Mouse (Mus musculus) CD4-positive, CD25-positive, alpha-beta regulatory T cell, adult 2 months (primary cell): ENCODE results near the gene Plac8.
A peak's percentile ranks its signal among the peaks of the same experiment; 100 is the strongest.

Source experiments
- DNase-seq: peaks from one replicate; pipeline ENCODE4 v3.0.0-alpha.2; 2012; ENCODE audit warnings: low read depth, low spot score

The Plac8 gene

GRCm38 (mm10) chr5:100572069-100572468 lies at the start of gene Plac8:
Gene Plac8, minus strand, starts transcription at chr5:100572245.
- no peak for DNase-seq

GRCm38 (mm10) chr5:100620952-100621351 lies 48.9 kb upstream of the Plac8 start:
- DNase-seq, result peak; percentile 61

GRCm38 (mm10) chr5:100619586-100620275 lies 47.7 kb upstream of the Plac8 start:
- no peak for DNase-seq

DNA sequence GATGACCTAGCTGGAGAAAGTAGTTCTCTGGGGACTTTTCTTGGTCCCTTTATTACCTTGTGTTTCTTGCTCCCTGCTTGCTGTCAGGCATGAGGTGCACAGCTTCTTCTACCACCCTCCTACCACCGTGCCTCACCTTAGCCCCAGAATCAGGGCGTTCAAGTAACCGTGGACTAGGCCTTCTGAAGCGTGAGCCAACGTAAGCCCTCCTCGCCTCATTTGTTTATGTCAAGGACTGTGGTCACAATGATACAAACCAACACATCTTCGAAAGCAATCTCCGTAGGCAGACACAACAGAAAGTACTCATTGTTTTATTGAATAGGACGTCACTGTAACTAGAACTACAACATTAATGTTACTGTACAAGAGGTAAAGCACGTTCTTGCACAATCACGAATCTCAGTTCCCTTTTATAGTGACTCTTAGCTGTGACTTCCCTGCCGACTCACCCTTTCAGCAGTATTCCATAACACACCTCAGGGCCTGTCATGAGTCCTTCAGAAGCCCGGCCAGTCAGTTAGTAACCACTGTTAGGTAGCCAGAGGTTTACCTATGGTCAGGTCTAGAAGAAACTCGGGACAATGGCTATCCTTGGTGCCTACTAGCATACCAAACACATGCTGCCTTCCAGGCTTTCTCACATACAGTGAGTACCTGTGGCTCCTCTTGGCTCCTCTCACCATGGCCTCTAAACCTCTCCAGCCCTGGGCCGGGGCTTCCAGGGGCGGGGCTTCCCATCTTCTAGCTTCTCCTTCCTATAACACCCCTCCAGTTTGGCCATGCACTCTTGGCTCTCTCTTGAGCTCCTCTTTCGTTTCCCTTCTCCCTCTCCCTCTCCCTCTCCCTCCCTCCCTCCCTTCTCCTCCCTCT lies 42.1 kb upstream of the Plac8 start:
- DNase-seq, result no peak

DNA sequence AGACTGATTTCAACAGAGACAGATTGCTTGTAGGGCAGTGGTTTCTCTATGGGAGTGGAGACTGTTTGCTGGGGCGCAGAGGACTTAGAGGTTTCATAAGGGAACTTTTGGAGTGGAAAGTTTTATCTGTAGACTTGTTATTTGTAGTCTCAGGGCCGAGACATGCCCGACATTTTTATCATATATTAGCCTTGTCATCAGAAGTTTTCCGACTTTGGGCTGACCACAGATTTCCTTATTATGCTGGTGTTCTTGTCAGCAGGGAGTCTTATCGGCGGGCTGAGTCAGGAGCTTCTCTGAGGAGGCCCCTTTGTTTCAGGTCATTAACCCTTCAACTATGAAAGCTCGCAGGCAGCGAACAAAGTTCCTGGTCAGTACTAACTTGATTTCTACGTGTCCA lies 35.8 kb upstream of the Plac8 start:
- no peak for DNase-seq

- no peak for DNase-seq
Observed at GRCm38 (mm10) chr5:100607090-100607762, 35.2 kb upstream of the Plac8 start.

DNA sequence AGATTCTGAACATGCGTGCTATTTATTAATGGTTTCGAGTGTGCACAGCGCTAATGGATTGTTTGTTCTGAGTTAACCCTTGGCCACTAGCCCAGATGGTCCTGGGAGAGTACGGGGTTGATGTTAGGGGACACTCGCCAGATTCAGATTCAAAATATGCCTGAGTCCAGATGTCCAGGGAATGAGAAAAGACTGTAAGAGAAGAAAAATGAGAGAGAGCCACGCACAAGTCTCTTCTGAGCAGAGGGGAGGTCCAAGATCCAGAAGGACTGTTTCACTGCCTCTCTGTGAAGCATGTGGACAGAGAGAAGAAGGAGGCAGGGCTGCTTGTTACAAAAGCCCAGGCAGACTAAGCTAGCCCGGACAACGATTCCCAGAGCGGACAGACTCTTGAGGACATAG lies 33.8 kb upstream of the Plac8 start:
- no peak for DNase-seq

GRCm38 (mm10) chr5:100604061-100604460 lies 32.0 kb upstream of the Plac8 start:
- DNase-seq, result no peak

DNA sequence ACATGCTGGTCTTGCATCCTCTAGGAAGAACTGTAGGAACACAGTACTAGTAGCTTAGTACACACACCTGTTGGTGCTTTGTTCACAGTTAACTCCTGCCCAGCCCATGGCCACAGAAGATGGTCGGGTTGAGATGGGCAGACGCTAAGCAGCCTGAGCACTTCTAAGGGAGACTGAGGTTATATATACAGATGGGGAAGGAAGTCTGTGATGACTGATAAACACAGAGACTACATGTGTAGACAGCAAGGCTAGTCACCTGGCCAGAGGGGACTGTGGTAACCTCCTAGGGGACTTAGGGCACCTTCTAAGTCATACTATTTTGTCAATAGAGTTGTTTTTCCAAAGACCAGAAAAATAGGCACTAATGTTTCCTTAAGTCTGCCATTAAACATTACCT lies 29.8 kb upstream of the Plac8 start:
- no peak for DNase-seq

GRCm38 (mm10) chr5:100598961-100599463 lies 27.0 kb upstream of the Plac8 start:
- no peak for DNase-seq

DNA sequence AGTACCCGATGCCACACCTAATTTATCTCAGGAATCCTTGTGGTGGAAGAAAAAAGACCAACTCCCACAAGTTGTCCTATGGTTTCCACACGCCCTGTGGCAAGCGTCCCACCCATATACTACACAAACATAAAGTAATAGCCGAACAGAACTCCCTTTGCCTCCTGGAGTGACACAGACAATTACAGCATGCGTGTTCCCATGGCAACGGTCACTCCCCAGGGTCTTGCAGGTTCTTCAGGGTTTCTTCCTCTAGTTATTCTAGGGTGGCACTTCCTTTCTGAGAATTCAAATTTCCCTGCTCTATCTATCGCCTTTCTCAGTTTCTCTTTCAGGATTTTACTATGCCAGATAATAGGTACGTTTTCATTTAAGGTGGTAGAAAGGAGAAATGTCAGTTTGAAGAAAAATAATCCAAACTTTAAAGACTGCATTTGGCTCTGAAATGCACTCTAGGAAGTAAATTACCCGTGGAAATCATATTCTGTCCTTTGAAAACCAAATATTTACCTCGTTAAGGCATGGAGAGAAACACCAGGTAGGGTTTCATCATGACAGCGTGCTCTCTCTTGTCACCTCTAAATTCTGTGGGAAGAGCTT lies 25.9 kb upstream of the Plac8 start:
- peak; percentile 72 for DNase-seq

- DNase-seq, result no peak
Observed at GRCm38 (mm10) chr5:100595999-100596398, 24.0 kb upstream of the Plac8 start.

DNA sequence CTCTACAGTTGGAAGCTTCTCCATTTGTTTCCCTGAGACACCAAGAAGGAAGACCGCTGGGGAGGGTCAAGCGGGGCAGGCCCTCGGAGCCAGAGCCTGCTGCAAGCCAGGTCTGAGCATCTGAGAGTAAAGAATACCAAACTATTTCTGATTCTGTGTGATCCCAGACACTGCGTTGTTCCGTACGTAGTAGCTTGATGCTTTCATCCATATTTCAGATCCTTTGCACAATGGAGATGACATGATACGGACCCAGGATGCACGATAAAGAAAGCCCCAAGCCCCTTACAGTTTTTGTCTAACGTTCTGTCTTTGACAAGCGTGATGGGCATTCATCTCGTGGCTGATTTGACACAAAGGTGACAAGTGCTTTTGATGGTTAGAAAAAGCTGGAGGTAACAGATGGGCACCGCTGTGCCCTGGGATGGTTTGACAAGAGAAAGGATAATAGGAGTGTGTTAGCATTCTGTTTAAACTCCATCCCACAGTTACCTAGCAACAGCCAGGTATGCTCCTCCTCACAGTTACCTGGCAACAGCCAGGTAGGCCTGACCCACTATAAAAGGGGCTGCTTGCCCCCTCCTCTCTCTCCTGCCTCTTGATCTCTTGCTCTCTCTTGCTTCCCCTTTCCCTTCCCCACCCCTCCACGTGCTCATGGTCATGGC lies 22.9 kb upstream of the Plac8 start:
- no peak for DNase-seq

- DNase-seq, result peak; percentile 42
Observed at GRCm38 (mm10) chr5:100590505-100590904, 18.5 kb upstream of the Plac8 start.

DNA sequence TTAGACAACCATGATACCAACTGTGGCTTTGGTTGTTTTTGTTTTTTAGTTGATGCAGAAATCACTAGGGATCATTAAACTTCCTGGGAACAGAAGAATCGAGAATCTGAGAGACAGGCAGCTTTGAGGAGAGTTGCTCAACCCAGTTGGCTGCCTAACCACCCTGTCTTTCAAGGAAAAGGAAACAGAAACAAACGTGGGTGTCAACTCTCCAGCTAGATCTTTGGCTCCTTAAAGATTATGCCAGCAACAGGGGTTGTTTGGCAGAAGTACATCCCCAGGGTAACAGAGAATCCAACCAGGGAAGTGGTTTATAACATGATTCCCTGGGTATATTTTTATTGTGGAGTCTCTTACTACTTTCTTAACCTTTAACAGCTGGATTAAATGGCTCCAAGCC lies 15.6 kb upstream of the Plac8 start:
- DNase-seq, result peak; percentile 36

DNA sequence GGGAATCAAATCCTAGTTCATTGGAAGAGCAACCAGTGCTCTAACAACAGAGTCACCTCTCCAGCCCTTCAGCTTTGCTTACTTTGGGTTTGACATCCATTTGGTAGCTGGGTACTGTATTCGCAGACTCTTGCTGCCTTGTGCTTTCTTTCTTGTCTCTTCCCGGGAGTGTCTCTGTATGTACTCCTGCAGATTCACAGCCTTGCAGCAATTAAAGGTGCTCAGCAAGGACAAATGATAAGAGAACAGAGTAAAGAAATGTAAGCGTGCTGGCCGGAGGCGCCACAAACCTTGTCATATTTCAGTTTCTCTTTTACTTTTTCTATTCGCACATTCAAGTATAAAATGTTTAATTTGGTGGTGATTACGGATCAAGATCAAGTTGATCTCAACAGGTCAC lies 15.1 kb upstream of the Plac8 start:
- DNase-seq, result no peak

- no peak for DNase-seq
Observed at GRCm38 (mm10) chr5:100585657-100586056, 13.6 kb upstream of the Plac8 start.

DNA sequence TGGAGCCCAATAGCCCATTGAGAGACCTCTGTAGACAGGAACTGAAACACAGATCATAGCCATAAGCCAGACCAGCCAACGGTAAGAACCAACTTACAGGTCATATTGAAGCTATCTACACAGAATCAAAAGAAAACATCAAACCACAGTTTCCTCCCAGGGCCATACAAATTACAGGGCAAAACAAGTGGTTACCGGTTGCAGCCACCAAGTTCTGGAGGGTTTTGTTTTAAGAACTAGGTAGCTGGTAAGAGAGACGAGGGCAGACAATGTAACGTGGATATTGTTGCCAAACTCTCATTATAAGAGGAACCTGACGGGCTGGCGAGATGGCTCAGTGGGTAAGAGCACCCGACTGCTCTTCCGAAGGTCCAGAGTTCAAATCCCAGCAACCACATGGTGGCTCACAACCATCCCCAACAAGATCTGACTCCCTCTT lies 13.2 kb upstream of the Plac8 start:
- DNase-seq, result peak; percentile 81

DNA sequence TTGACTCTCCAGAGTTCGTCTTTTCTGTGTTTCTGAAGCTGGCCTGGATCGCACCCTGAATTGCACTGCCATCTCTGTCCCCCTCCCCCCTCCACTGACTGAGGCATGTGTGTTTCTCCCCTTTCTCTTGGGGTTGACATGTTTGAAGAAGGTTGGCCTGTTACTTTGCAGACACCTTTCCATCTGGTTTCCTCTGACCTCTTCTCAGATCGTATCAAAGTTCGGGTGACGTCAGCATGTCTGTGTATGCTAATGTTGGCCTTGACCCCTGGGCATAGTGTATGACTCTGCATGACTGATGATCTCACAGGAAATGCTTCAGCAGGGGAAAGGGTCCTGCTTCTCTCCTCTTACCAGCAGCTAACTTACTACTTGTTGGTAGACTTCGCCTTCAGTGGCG lies 11.0 kb upstream of the Plac8 start:
- peak; percentile 50 for DNase-seq

DNA sequence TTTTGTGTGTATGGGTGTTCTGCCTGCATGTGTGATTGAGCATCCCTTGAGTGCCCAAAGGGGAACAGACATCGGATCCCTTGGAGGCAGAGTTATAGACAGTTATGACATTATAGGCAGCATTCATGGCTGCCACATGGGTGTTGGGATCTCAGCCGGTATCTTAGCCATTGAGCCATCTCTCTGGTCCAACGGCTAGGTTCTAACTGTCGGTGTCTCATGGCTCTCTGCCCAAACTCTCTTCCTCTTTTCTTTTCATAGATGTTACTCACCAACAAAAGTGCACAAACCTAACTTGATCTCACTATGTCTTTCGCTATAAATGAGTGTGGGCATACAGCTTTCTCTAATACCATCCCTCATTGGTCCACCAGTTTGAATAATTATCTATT lies 10.4 kb upstream of the Plac8 start:
- DNase-seq, result no peak
